Comparison of ENCODE assay signal across 12 mouse cellular contexts in genomic region chr7:67741706-67742105, GRCm38 (mm10). TPM values are rescaled to one million over a fixed set of nuclear protein-coding genes. Genes with fewer than 3 reads are reported as not detected.
DNase-seq lines count a peak whose midpoint lies in the region; ATAC-seq and TF ChIP-seq lines count a peak whose summit lies in the region.
"Had no signal": no experiment of that assay in that cellular context is flagged by ENCODE, and none has a peak within 500 bp of the region (broad histone marks: within the 10 kb centered on the region; RNA-seq: fewer than 3 reads in every experiment).

No protein-coding gene starts in this region.

- no peak overlapping the region for H3K4me3 ChIP-seq in forebrain, embryonic 12.5 days (replicated peaks)
- no peak overlapping the region for H3K4me3 ChIP-seq in forebrain, embryonic 15.5 days
- no peak overlapping the region for H3K4me3 ChIP-seq in heart, embryonic 11.5 days (ENCODE audit: low read depth, low read length)
- H3K4me3 ChIP-seq in midbrain, embryonic 14.5 days (replicated peaks; ENCODE audit: low read depth, low read length): no peak overlapping the region
- no peak overlapping the region for H3K4me3 ChIP-seq in neural tube, embryonic 15.5 days (replicated peaks)
- H3K4me3 ChIP-seq: embryonic facial prominence, embryonic 15.5 days; limb, embryonic 15.5 days had no signal

- no peak for TF ChIP-seq CTCF in brain, embryonic 14.5 days (IDR thresholded peaks at IDR 0.05; ENCODE audit: borderline replicate concordance, extremely low read depth, insufficient read depth, insufficient read length)

- ATAC-seq in forebrain, embryonic 12.5 days (ENCODE audit: low FRiP score): peak; percentile 58; the same call in 1 of the 2 replicates
- no peak; the same call in 1 of the 2 replicates for ATAC-seq in forebrain, embryonic 15.5 days (replicated peaks)
- ATAC-seq in heart, embryonic 11.5 days (replicated peaks; ENCODE audit: insufficient number of reproducible peaks, low FRiP score, low TSS enrichment): 0 out of 2 replicates have a peak, but pooled peaks have one; percentile 42
- ATAC-seq in midbrain, embryonic 14.5 days (ENCODE audit: low FRiP score, low TSS enrichment): no peak
- ATAC-seq in neural tube, embryonic 15.5 days (ENCODE audit: low FRiP score): no peak

- no peak overlapping the region for H3K9ac ChIP-seq in forebrain, embryonic 12.5 days
- no peak overlapping the region for H3K9ac ChIP-seq in forebrain, embryonic 15.5 days (replicated peaks)
- no peak overlapping the region; the same call in 1 of the 2 replicates for H3K9ac ChIP-seq in heart, embryonic 11.5 days (ENCODE audit: low read depth, low read length)
- no peak overlapping the region for H3K9ac ChIP-seq in midbrain, embryonic 14.5 days (replicated peaks; ENCODE audit: low read length)
- no peak overlapping the region for H3K9ac ChIP-seq in neural tube, embryonic 15.5 days (replicated peaks)
- H3K9ac ChIP-seq: embryonic facial prominence, embryonic 15.5 days; limb, embryonic 15.5 days had no signal

- no peaks in the 10 kb centered on the region; the same call in 1 of the 2 replicates for H3K4me1 ChIP-seq in forebrain, embryonic 12.5 days
- H3K4me1 ChIP-seq in forebrain, embryonic 15.5 days: peaks cover 10% of the 10 kb centered on the region; the same call in 1 of the 2 replicates
- H3K4me1 ChIP-seq in heart, embryonic 11.5 days (ENCODE audit: control insufficient read depth, insufficient read depth, low read length): peaks cover 17% of the 10 kb centered on the region
- no peaks in the 10 kb centered on the region for H3K4me1 ChIP-seq in midbrain, embryonic 14.5 days (ENCODE audit: control insufficient read depth, insufficient read depth, low read length)
- 0 out of 2 replicates have a peak, but pooled peaks cover 3% of the 10 kb centered on the region for H3K4me1 ChIP-seq in neural tube, embryonic 15.5 days

- no peaks in the 10 kb centered on the region for H3K9me3 ChIP-seq in forebrain, embryonic 12.5 days
- H3K9me3 ChIP-seq in forebrain, embryonic 15.5 days: no peaks in the 10 kb centered on the region
- H3K9me3 ChIP-seq in heart, embryonic 11.5 days (replicated peaks; ENCODE audit: control insufficient read depth, low read length): no peaks in the 10 kb centered on the region
- H3K9me3 ChIP-seq in midbrain, embryonic 14.5 days (ENCODE audit: control insufficient read depth, low read length): no peaks in the 10 kb centered on the region
- H3K9me3 ChIP-seq in neural tube, embryonic 15.5 days (replicated peaks): no peaks in the 10 kb centered on the region
- H3K9me3 ChIP-seq: embryonic facial prominence, embryonic 15.5 days; limb, embryonic 15.5 days had no signal

- H3K36me3 ChIP-seq in forebrain, embryonic 12.5 days (replicated peaks): no peaks in the 10 kb centered on the region
- no peaks in the 10 kb centered on the region for H3K36me3 ChIP-seq in forebrain, embryonic 15.5 days
- H3K36me3 ChIP-seq in heart, embryonic 11.5 days (ENCODE audit: control insufficient read depth, insufficient read depth, low read length): no peaks in the 10 kb centered on the region
- H3K36me3 ChIP-seq in midbrain, embryonic 14.5 days (ENCODE audit: control insufficient read depth, insufficient read depth, low read length): no peaks in the 10 kb centered on the region
- H3K36me3 ChIP-seq in neural tube, embryonic 15.5 days: no peaks in the 10 kb centered on the region
- H3K36me3 ChIP-seq: embryonic facial prominence, embryonic 15.5 days; limb, embryonic 15.5 days had no signal

- DNase-seq in brain, embryonic 14.5 days (ENCODE audit: low read depth): peak; percentile 78
- DNase-seq in lung, postnatal 14 days: peak; percentile 67
- no peak for DNase-seq in left cerebral cortex, adult 18-20 months (ENCODE audit: low spot score in 2 of 2)
- DNase-seq in midbrain, embryonic 14.5 days: no peak
- DNase-seq: cerebellum, adult 11-12 months; kidney, adult 18-20 months had no signal

- 73% methylated on average over 7 of the region's 7 CpGs for WGBS in forebrain, embryonic 12.5 days
- WGBS in forebrain, embryonic 15.5 days: 47% methylated on average over 7 of the region's 7 CpGs
- WGBS in heart, embryonic 11.5 days (ENCODE audit: insufficient replicate concordance): 44% methylated on average over 7 of the region's 7 CpGs
- 89% methylated on average over 7 of the region's 7 CpGs for WGBS in midbrain, embryonic 14.5 days
- 81% methylated on average over 7 of the region's 7 CpGs for WGBS in neural tube, embryonic 15.5 days

- TF ChIP-seq POLR2A in brain, embryonic 14.5 days (IDR thresholded peaks at IDR 0.05; ENCODE audit: borderline replicate concordance, extremely low read depth, insufficient read depth, insufficient read length, poor library complexity, severe bottlenecking): no peak

- H3K27ac ChIP-seq in forebrain, embryonic 12.5 days: no peak overlapping the region
- H3K27ac ChIP-seq in forebrain, embryonic 15.5 days (replicated peaks): no peak overlapping the region
- peak overlapping the region; percentile 71 for H3K27ac ChIP-seq in heart, embryonic 11.5 days (ENCODE audit: low read depth, low read length)
- H3K27ac ChIP-seq in midbrain, embryonic 14.5 days (replicated peaks; ENCODE audit: low read depth, low read length): no peak overlapping the region
- H3K27ac ChIP-seq in neural tube, embryonic 15.5 days (replicated peaks): no peak overlapping the region

- H3K27me3 ChIP-seq in forebrain, embryonic 12.5 days: no peaks in the 10 kb centered on the region
- H3K27me3 ChIP-seq in forebrain, embryonic 15.5 days: no peaks in the 10 kb centered on the region
- H3K27me3 ChIP-seq in heart, embryonic 11.5 days (ENCODE audit: control insufficient read depth, insufficient read depth, low read length): no peaks in the 10 kb centered on the region
- H3K27me3 ChIP-seq in midbrain, embryonic 14.5 days (ENCODE audit: control insufficient read depth, insufficient read depth, low read length): no peaks in the 10 kb centered on the region
- no peaks in the 10 kb centered on the region for H3K27me3 ChIP-seq in neural tube, embryonic 15.5 days (replicated peaks)
- H3K27me3 ChIP-seq: embryonic facial prominence, embryonic 15.5 days; limb, embryonic 15.5 days had no signal

- H3K4me2 ChIP-seq in forebrain, embryonic 12.5 days: no peak overlapping the region
- no peak overlapping the region for H3K4me2 ChIP-seq in forebrain, embryonic 15.5 days (replicated peaks)
- no peak overlapping the region for H3K4me2 ChIP-seq in heart, embryonic 11.5 days
- no peak overlapping the region for H3K4me2 ChIP-seq in midbrain, embryonic 14.5 days (ENCODE audit: low read length)
- no peak overlapping the region for H3K4me2 ChIP-seq in neural tube, embryonic 15.5 days
- H3K4me2 ChIP-seq: embryonic facial prominence, embryonic 15.5 days; limb, embryonic 15.5 days had no signal

RNA-seq across cellular contexts. Expression of gene Synm, which starts 17.8 kb away (rescaled TPM):
- polyA plus RNA-seq in forebrain, embryonic 12.5 days (2016; fragmentation: Nextera tagmentation; extraction: Ambion mirVana): 1.1 and 1.4 TPM in 2 replicates
- 3.8 and 4.5 TPM in 2 replicates for polyA plus RNA-seq in forebrain, embryonic 15.5 days (2015; fragmentation: Nextera tagmentation; extraction: Ambion mirVana)
- 1.7 and 3.5 TPM in 2 replicates for polyA plus RNA-seq in brain, embryonic 14.5 days (2012; rRNA removed)
- polyA plus RNA-seq in heart, embryonic 11.5 days (2014; fragmentation: Nextera tagmentation; extraction: Ambion mirVana): 3.4 and 5.9 TPM in 2 replicates
- 10 to 100 TPM; 17.2 to 19.1 TPM for total RNA-seq in left cerebral cortex, adult 18-20 months (2021)
- polyA plus RNA-seq in midbrain, embryonic 14.5 days (2014; fragmentation: Nextera tagmentation; extraction: Ambion mirVana): 2.0 and 2.4 TPM in 2 replicates
- polyA plus RNA-seq in neural tube, embryonic 15.5 days (2015; fragmentation: Nextera tagmentation; extraction: Ambion mirVana): 10.0 and 10.5 TPM in 2 replicates

Comparison
In these comparisons a context has a peak if more than half of its experiments do, and no peak if none do; other contexts are left out.
1. ATAC-seq: peak in forebrain, embryonic 12.5 days (single experiment) and heart, embryonic 11.5 days (single experiment); none in forebrain, embryonic 15.5 days (single experiment), midbrain, embryonic 14.5 days (single experiment) and neural tube, embryonic 15.5 days (single experiment).
2. DNase-seq: peak in brain, embryonic 14.5 days (single experiment) and lung, postnatal 14 days (single experiment); none in left cerebral cortex, adult 18-20 months (0 of 2) and midbrain, embryonic 14.5 days (single experiment).